Mouse (Mus musculus): ENCODE results near the gene Cox8a. TPM values are rescaled to one million over a fixed set of nuclear protein-coding genes. Genes with fewer than 3 reads are reported as not detected.

Cox8a gene
- polyA plus RNA-seq (2015; fragmentation: Nextera tagmentation; extraction: Ambion mirVana) = 889 and 976 TPM in 2 replicates

GRCm38 (mm10) chr19:7217162-7217925, at the start of gene Cox8a:
TSS of gene Cox8a (minus strand) at chr19:7217616.
- Histone ChIP-seq H3K9me3 (ENCODE audit: low read length) (no peaks in the 10 kb centered on the region), H3K4me1 (ENCODE audit: insufficient read depth, low read depth, low read length) (peaks cover 17% of the 10 kb centered on the region; the same call in 1 of the 2 replicates), H3K4me3 (ENCODE audit: low read depth, low read length) (peak within 1 kb of the TSS; percentile 90), H3K4me2 (replicated peaks; ENCODE audit: low read depth, low read length) (peak within 1 kb of the TSS; percentile 78), H3K36me3 (ENCODE audit: insufficient read depth, low read length) (no peaks in the 10 kb centered on the region; the same call in 1 of the 2 replicates), H3K27me3 (replicated peaks; ENCODE audit: insufficient read depth, low read length) (no peaks in the 10 kb centered on the region), H3K9ac (replicated peaks; ENCODE audit: low read depth) (peak within 1 kb of the TSS; percentile 82), H3K27ac (ENCODE audit: low read length) (peak within 1 kb of the TSS; percentile 83)
- TF ChIP-seq CTCF (IDR thresholded peaks at IDR 0.05) (no peak), EP300 (IDR thresholded peaks at IDR 0.05) (peak; percentile 41; the same call in 1 of the 2 replicates)
- WGBS = under 1% methylated on average over 49 of the region's 50 CpGs
- ATAC-seq (peak; percentile 97), DNase-seq (ENCODE audit: low spot score) (peak; percentile 99)

GRCm38 (mm10) chr19:7266421-7266831, 49.0 kb upstream of the Cox8a start:
- TF ChIP-seq CTCF (IDR thresholded peaks at IDR 0.05) = no peak
- TF ChIP-seq EP300 (IDR thresholded peaks at IDR 0.05) = no peak
- H3K9ac ChIP-seq (replicated peaks; ENCODE audit: low read depth) = no peak overlapping the region
- WGBS = 63% methylated on average over 4 of the region's 4 CpGs
- H3K36me3 ChIP-seq (ENCODE audit: insufficient read depth, low read length) = no peaks in the 10 kb centered on the region
- no peak overlapping the region; the same call in 1 of the 2 replicates for H3K27ac ChIP-seq (ENCODE audit: low read length)
- H3K4me2 ChIP-seq (replicated peaks; ENCODE audit: low read depth, low read length) = no peak overlapping the region
- no peaks in the 10 kb centered on the region for H3K9me3 ChIP-seq (ENCODE audit: low read length)
- no peaks in the 10 kb centered on the region for H3K27me3 ChIP-seq (replicated peaks; ENCODE audit: insufficient read depth, low read length)
- H3K4me3 ChIP-seq (ENCODE audit: low read depth, low read length) = no peak overlapping the region
- DNase-seq (ENCODE audit: low spot score) (no peak), ATAC-seq (no peak)
- peaks cover 22% of the 10 kb centered on the region for H3K4me1 ChIP-seq (ENCODE audit: insufficient read depth, low read depth, low read length)

GRCm38 (mm10) chr19:7265478-7266191, 48.2 kb upstream of the Cox8a start:
- no peak overlapping the region for H3K27ac ChIP-seq (ENCODE audit: low read length)
- no peak overlapping the region for H3K4me2 ChIP-seq (replicated peaks; ENCODE audit: low read depth, low read length)
- no peaks in the 10 kb centered on the region for H3K27me3 ChIP-seq (replicated peaks; ENCODE audit: insufficient read depth, low read length)
- H3K4me3 ChIP-seq (ENCODE audit: low read depth, low read length) = no peak overlapping the region
- ATAC-seq = no peak
- H3K9ac ChIP-seq (replicated peaks; ENCODE audit: low read depth) = no peak overlapping the region
- H3K36me3 ChIP-seq (ENCODE audit: insufficient read depth, low read length) = no peaks in the 10 kb centered on the region
- H3K9me3 ChIP-seq (ENCODE audit: low read length) = no peaks in the 10 kb centered on the region
- TF ChIP-seq EP300 (IDR thresholded peaks at IDR 0.05) = no peak
- TF ChIP-seq CTCF (IDR thresholded peaks at IDR 0.05) = no peak
- peaks cover 22% of the 10 kb centered on the region for H3K4me1 ChIP-seq (ENCODE audit: insufficient read depth, low read depth, low read length)
- peak; percentile 4 for DNase-seq (ENCODE audit: low spot score)
- 38% methylated on average over 13 of the region's 14 CpGs for WGBS

GRCm38 (mm10) chr19:7264766-7265331, 47.4 kb upstream of the Cox8a start:
- Histone ChIP-seq H3K4me3 (ENCODE audit: low read depth, low read length) (no peak overlapping the region), H3K4me2 (replicated peaks; ENCODE audit: low read depth, low read length) (no peak overlapping the region), H3K27me3 (replicated peaks; ENCODE audit: insufficient read depth, low read length) (no peaks in the 10 kb centered on the region), H3K9me3 (ENCODE audit: low read length) (no peaks in the 10 kb centered on the region), H3K27ac (ENCODE audit: low read length) (no peak overlapping the region), H3K9ac (replicated peaks; ENCODE audit: low read depth) (no peak overlapping the region), H3K4me1 (ENCODE audit: insufficient read depth, low read depth, low read length) (peaks cover 22% of the 10 kb centered on the region), H3K36me3 (ENCODE audit: insufficient read depth, low read length) (no peaks in the 10 kb centered on the region)
- TF ChIP-seq EP300 (IDR thresholded peaks at IDR 0.05) (no peak), CTCF (IDR thresholded peaks at IDR 0.05) (no peak)
- ATAC-seq = no peak
- DNase-seq (ENCODE audit: low spot score) = peak; percentile 8
- WGBS = 31% methylated on average over 6 of the region's 6 CpGs

GRCm38 (mm10) chr19:7264088-7264765, 46.8 kb upstream of the Cox8a start:
- H3K4me2 ChIP-seq (replicated peaks; ENCODE audit: low read depth, low read length) = no peak overlapping the region
- no peaks in the 10 kb centered on the region for H3K27me3 ChIP-seq (replicated peaks; ENCODE audit: insufficient read depth, low read length)
- TF ChIP-seq EP300 (IDR thresholded peaks at IDR 0.05) (no peak), CTCF (IDR thresholded peaks at IDR 0.05) (peak; percentile 91)
- H3K9me3 ChIP-seq (ENCODE audit: low read length) = no peaks in the 10 kb centered on the region
- H3K4me1 ChIP-seq (ENCODE audit: insufficient read depth, low read depth, low read length) = peaks cover 16% of the 10 kb centered on the region
- no peak overlapping the region for H3K9ac ChIP-seq (replicated peaks; ENCODE audit: low read depth)
- DNase-seq (ENCODE audit: low spot score) (peak; percentile 76), ATAC-seq (no peak; the same call in 1 of the 2 replicates)
- H3K4me3 ChIP-seq (ENCODE audit: low read depth, low read length) = no peak overlapping the region
- no peak overlapping the region for H3K27ac ChIP-seq (ENCODE audit: low read length)
- H3K36me3 ChIP-seq (ENCODE audit: insufficient read depth, low read length) = no peaks in the 10 kb centered on the region
- 13% methylated on average over 9 of the region's 9 CpGs for WGBS
